Mouse (Mus musculus): ENCODE data around the gene Gm3618.
"Not testable (repeated sequence)": the region's sequence is repeated elsewhere in the genome, so short reads cannot be mapped to it uniquely, and the experiment has no call there.

- not testable (repeated sequence) for TF ChIP-seq POLR2A (IDR thresholded peaks at IDR 0.05; ENCODE audit: low read depth, low read length); CTCF (IDR thresholded peaks at IDR 0.05; ENCODE audit: extremely low read depth, insufficient read length, insufficient replicate concordance, low read depth, low read length)
Observed at GRCm38 (mm10) chr14:6304743-6305142, 38.7 kb downstream of the Gm3618 start, which contains the start of gene Gm21103.
